Mouse (Mus musculus) testis, adult 2 months (tissue): ENCODE results near the gene Cfap100. TPM values are rescaled to one million over a fixed set of nuclear protein-coding genes. Genes with fewer than 3 reads are reported as not detected.

ENCODE experiments used
- H3K27ac ChIP-seq: fragments of 200-500 bp; 2 replicates; pipeline ENCODE4 v1.5.1; 2012; ENCODE audit warnings: low read depth, low read length; ENCODE audit not compliant: control insufficient read depth, insufficient read depth
- H3K27me3 ChIP-seq: fragments of 200-500 bp; 2 replicates; pipeline ENCODE4 v1.6.1; 2012; ENCODE audit warnings: mild to moderate bottlenecking, low read length, moderate library complexity; ENCODE audit not compliant: control insufficient read depth, insufficient read depth
- H3K36me3 ChIP-seq: fragments of 200-500 bp; 2 replicates; pipeline ENCODE4 v1.6.1; 2012; ENCODE audit warnings: mild to moderate bottlenecking, low read length; ENCODE audit not compliant: control insufficient read depth, insufficient read depth
- H3K4me1 ChIP-seq: fragments of 200-500 bp; 2 replicates; pipeline ENCODE4 v1.6.1; 2012; ENCODE audit warnings: low read length; ENCODE audit not compliant: control insufficient read depth, insufficient read depth
- H3K4me3 ChIP-seq: fragments of 200-500 bp; 2 replicates; pipeline ENCODE4 v1.5.1; 2012; ENCODE audit warnings: low read depth, mild to moderate bottlenecking, low read length, moderate library complexity, mixed read lengths; ENCODE audit not compliant: control insufficient read depth
- CTCF ChIP-seq: fragments of 200-500 bp; IDR thresholded peaks from 2 replicates; pipeline ENCODE4 v1.5.1; 2012; ENCODE audit warnings: low read depth, mild to moderate bottlenecking, inconsistent platforms, low read length, moderate library complexity; ENCODE audit not compliant: control insufficient read depth, insufficient read depth, insufficient replicate concordance
- POLR2A ChIP-seq: fragments of 200-500 bp; IDR thresholded peaks from 2 replicates; pipeline ENCODE4 v1.6.1; 2012; ENCODE audit warnings: low read depth, mild to moderate bottlenecking, inconsistent platforms, low read length, moderate library complexity; ENCODE audit not compliant: control insufficient read depth
- polyA plus RNA-seq: library from polyadenylated mRNA; depleted of rRNA; stranded (reverse); fragments of >200 nt; gene quantifications from 2 replicates; pipeline ENCODE4 v1.2.3, GENCODE M21; 2012

The Cfap100 gene
- polyA plus RNA-seq, 1 experiment: 65.0 TPM

GRCm38 (mm10) chr6:90453751-90454150, 25.2 kb upstream of the Cfap100 start:
- TF ChIP-seq CTCF: no peak
- no peak for TF ChIP-seq POLR2A
- no peak overlapping the region for H3K4me3 ChIP-seq
- H3K27ac ChIP-seq: no peak overlapping the region
- no peaks in the 10 kb centered on the region for H3K36me3 ChIP-seq
- no peaks in the 10 kb centered on the region for H3K27me3 ChIP-seq
- no peaks in the 10 kb centered on the region for H3K4me1 ChIP-seq

- no peak overlapping the region for H3K27ac ChIP-seq
- no peak overlapping the region for H3K4me3 ChIP-seq
- no peaks in the 10 kb centered on the region for H3K36me3 ChIP-seq
- H3K4me1 ChIP-seq: no peaks in the 10 kb centered on the region
- H3K27me3 ChIP-seq: no peaks in the 10 kb centered on the region
- TF ChIP-seq POLR2A (no peak), CTCF (no peak)
These were observed 24.0 kb upstream of the Cfap100 start for GRCm38 (mm10) chr6:90452603-90453002.

GRCm38 (mm10) chr6:90451512-90451911, 22.9 kb upstream of the Cfap100 start:
- Histone ChIP-seq H3K4me1 (no peaks in the 10 kb centered on the region), H3K36me3 (no peaks in the 10 kb centered on the region), H3K27ac (no peak overlapping the region), H3K27me3 (no peaks in the 10 kb centered on the region), H3K4me3 (no peak overlapping the region)
- no peak for TF ChIP-seq POLR2A

GRCm38 (mm10) chr6:90450697-90451096, 22.1 kb upstream of the Cfap100 start:
- H3K27ac ChIP-seq: no peak overlapping the region
- H3K36me3 ChIP-seq: no peaks in the 10 kb centered on the region
- no peak overlapping the region for H3K4me3 ChIP-seq
- no peaks in the 10 kb centered on the region for H3K4me1 ChIP-seq
- TF ChIP-seq POLR2A (no peak), CTCF (no peak)
- H3K27me3 ChIP-seq: no peaks in the 10 kb centered on the region

- H3K36me3 ChIP-seq: no peaks in the 10 kb centered on the region
- H3K4me1 ChIP-seq: no peaks in the 10 kb centered on the region
- no peaks in the 10 kb centered on the region for H3K27me3 ChIP-seq
- no peak overlapping the region for H3K27ac ChIP-seq
- H3K4me3 ChIP-seq: no peak overlapping the region
- TF ChIP-seq CTCF: peak; percentile 75; the same call in 1 of the 2 replicates
- TF ChIP-seq POLR2A: no peak
These were observed 21.6 kb upstream of the Cfap100 start for GRCm38 (mm10) chr6:90450179-90450578.

DNA sequence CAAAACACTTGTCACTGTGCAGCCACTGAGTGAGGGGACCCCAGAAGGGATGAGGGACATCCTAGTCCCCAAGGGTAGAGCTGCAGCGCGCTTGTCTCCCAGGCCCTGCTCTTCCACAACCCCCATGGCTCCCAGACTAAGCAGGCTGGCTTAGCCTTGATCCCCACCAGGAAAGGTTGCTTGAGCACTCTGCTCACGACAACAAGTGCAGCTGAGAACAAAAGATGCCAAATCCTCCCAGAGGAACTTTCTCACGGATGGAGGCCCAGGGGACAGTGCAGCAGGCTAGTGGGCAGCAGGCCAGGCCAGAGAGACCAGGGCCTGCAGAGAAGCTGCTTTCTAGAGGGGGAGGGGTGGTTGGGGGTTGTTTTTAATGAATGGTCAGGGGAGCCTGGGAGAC, 18.3 kb upstream of the Cfap100 start:
- Histone ChIP-seq H3K4me3 (no peak overlapping the region), H3K27ac (no peak overlapping the region), H3K4me1 (no peaks in the 10 kb centered on the region), H3K27me3 (no peaks in the 10 kb centered on the region), H3K36me3 (no peaks in the 10 kb centered on the region)
- TF ChIP-seq POLR2A (no peak), CTCF (no peak)

- TF ChIP-seq CTCF: no peak
- TF ChIP-seq POLR2A: no peak
- Histone ChIP-seq H3K4me3 (no peak overlapping the region), H3K36me3 (no peaks in the 10 kb centered on the region), H3K4me1 (no peaks in the 10 kb centered on the region), H3K27me3 (no peaks in the 10 kb centered on the region), H3K27ac (no peak overlapping the region)
These were observed 8.4 kb upstream of the Cfap100 start for GRCm38 (mm10) chr6:90437041-90437440.
